Mouse (Mus musculus) myocyte (in vitro differentiated cells): ENCODE data around the gene Cldn18.

ENCODE experiments used
- E2F4 ChIP-seq: IDR thresholded peaks from one replicate; pipeline ENCODE4 v1.6.1; 2011; ENCODE audit warnings: mild to moderate bottlenecking, control low read depth, moderate library complexity; ENCODE audit not compliant: insufficient read depth
- MYOG ChIP-seq, 3 experiments: IDR thresholded peaks; one replicate each; pipeline ENCODE4 v1.6.1; 2011; ENCODE audit warnings: control low read depth in 2 of 3, low read depth in 2 of 3, mild to moderate bottlenecking in 2 of 3; ENCODE audit not compliant: insufficient read length in 2 of 3, control insufficient read depth in 1 of 3, insufficient read depth in 1 of 3
- POLR2A ChIP-seq: IDR thresholded peaks from one replicate; pipeline ENCODE4 v1.6.1; 2011; ENCODE audit warnings: low read depth, mild to moderate bottlenecking, control low read depth, moderate library complexity; ENCODE audit not compliant: insufficient read length
- SRF ChIP-seq: IDR thresholded peaks from one replicate; pipeline ENCODE4 v1.6.1; 2011; ENCODE audit warnings: low read depth; ENCODE audit not compliant: control insufficient read depth, insufficient read length
- USF1 ChIP-seq: IDR thresholded peaks from one replicate; pipeline ENCODE4 v1.6.1; 2011; ENCODE audit warnings: low read depth, mild to moderate bottlenecking, control low read depth, moderate library complexity

DNA sequence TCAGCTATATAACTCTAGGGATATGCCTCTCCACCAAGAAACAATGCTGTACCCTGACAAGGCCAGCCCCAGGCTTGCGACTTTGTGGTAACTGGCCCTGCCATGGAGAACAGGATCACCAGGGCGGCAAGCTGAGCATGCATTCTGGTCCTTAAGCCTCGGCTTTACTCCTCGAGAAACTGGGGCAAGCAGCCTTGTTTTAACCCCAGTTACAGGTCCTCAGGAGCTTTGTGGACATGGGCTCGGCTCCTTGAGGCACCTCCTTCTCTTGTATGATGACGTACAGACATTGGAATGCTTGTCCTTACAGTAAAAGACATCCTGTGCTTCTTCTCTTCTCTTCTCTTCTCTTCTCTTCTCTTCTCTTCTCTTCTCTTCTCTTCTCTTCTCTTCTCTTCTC lies 13.4 kb downstream of the Cldn18 start:
- TF ChIP-seq MYOG (IDR thresholded peaks at IDR 0.05; ENCODE audit: control insufficient read depth in 1 of 3, insufficient read depth in 1 of 3, insufficient read length in 2 of 3, low read depth in 2 of 3) (no peak), POLR2A (no peak), SRF (no peak), USF1 (no peak), E2F4 (no peak)
